Mouse (Mus musculus) forebrain, embryonic 16.5 days (tissue): ENCODE results near the gene Gm6583. TPM values are rescaled to one million over a fixed set of nuclear protein-coding genes. Genes with fewer than 3 reads are reported as not detected.

Experiments
- ATAC-seq: fragments of 200-750 bp; cut with Nextera tagmentation; 2 replicates; pipeline ENCODE4 v1.8.0; 2017; ENCODE audit warnings: mild to moderate bottlenecking, moderate library complexity
- H3K27ac ChIP-seq: fragments of 300-500 bp; sonication (generic); 2 replicates; pipeline ENCODE4 v1.5.1; 2014; ENCODE audit warnings: low read length, control low read depth
- H3K27me3 ChIP-seq: fragments of 300-500 bp; sonication (generic); replicated peaks from 2 replicates; pipeline ENCODE4 v1.6.1; 2014; ENCODE audit warnings: low read length; ENCODE audit not compliant: control insufficient read depth, insufficient read depth
- H3K36me3 ChIP-seq: fragments of 300-500 bp; sonication (generic); 2 replicates; pipeline ENCODE4 v1.6.1; 2014; ENCODE audit not compliant: control insufficient read depth, insufficient read depth
- H3K4me1 ChIP-seq: fragments of 300-500 bp; sonication (generic); replicated peaks from 2 replicates; pipeline ENCODE4 v1.6.1; 2014; ENCODE audit warnings: low read length; ENCODE audit not compliant: control insufficient read depth, insufficient read depth
- H3K4me2 ChIP-seq: fragments of 300-500 bp; sonication (generic); 2 replicates; pipeline ENCODE4 v1.6.1; 2014; ENCODE audit warnings: mild to moderate bottlenecking, low read length, control low read depth
- H3K4me3 ChIP-seq: fragments of 300-500 bp; sonication (generic); replicated peaks from 2 replicates; pipeline ENCODE4 v1.5.1; 2014; ENCODE audit warnings: mild to moderate bottlenecking, low read length, control low read depth
- H3K9ac ChIP-seq: fragments of 300-500 bp; sonication (generic); replicated peaks from 2 replicates; pipeline ENCODE4 v1.6.1; 2014; ENCODE audit warnings: low read depth, low read length, control low read depth
- H3K9me3 ChIP-seq: fragments of 300-500 bp; sonication (generic); 2 replicates; pipeline ENCODE4 v1.6.1; 2016; ENCODE audit warnings: low read length; ENCODE audit not compliant: control insufficient read depth
- WGBS: fragments of 180-500 bp; shearing (Covaris S2); extraction: QIAGEN DNeasy Blood & Tissue Kit; methylation state at CpG from one replicate; pipeline ENCODE4 v1.1.7; 2014; 5-methylcytosine and 5-hydroxymethylcytosine counted together
- polyA plus RNA-seq: library from polyadenylated mRNA; unstranded; fragments of >200 nt; fragmentation: Nextera tagmentation; extraction: Ambion mirVana; gene quantifications from 2 replicates; pipeline ENCODE4 v1.2.1, GENCODE M21; 2015

The Gm6583 gene
- polyA plus RNA-seq, 1 experiment from 2014 or later = 0.09 TPM

DNA sequence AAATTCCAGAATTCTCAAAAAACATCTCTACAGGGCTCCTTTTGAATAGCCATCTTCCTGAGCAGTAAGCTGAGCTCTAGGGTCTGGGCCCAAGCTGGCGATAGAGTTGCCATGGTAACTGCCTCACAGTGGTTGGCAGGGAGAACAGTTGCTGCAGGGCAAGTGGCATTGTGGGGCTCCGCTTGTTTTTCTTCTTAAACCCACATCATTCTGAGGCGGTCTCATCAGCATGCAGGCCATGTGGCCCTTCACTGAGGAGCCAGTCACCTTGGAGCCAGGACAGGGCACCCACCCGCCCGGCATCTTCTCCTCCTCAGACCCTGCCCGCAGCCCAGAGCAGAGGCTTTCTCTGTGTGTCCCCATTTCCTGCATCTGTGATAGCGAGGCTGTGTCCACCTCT lies 16.1 kb upstream of the Gm6583 start:
- ATAC-seq = peak; percentile 91
- WGBS = 1% methylated on average over 7 of the region's 7 CpGs
- peak overlapping the region; percentile 93 for H3K27ac ChIP-seq
- H3K4me2 ChIP-seq = peak overlapping the region; percentile 32; the same call in 1 of the 2 replicates
- H3K4me1 ChIP-seq = peaks cover 29% of the 10 kb centered on the region
- peaks cover 2% of the 10 kb centered on the region for H3K36me3 ChIP-seq
- no peaks in the 10 kb centered on the region for H3K9me3 ChIP-seq
- peak overlapping the region; percentile 55 for H3K9ac ChIP-seq
- no peaks in the 10 kb centered on the region for H3K27me3 ChIP-seq
- no peak overlapping the region for H3K4me3 ChIP-seq

DNA sequence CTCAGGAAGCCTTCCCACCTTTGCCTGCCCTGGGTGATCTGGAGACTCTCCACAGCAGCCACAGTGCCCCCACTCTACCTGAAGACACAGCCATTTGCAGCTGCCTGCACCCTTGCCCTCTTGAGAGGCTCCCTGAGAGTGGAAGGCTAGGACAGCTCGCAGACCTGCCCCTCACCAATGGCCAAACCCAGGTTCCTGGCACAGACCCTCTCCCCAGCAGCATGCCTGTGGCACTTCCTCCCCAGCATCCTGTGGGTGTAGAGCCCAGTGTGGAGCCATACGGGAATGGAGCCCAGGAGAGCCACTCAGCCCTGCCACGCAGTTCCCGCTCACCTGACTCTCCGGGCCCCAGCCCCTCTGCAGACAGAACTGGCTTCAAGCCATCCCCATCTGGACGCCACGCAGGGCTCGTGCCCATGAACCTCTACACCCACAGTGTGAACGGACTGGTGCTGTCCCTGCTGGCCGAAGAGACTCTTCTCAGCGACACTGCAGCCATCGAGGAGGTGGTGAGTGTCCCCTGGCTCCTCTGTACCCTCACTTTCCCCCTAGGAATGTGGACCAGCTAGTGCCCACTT lies 14.5 kb upstream of the Gm6583 start:
- Histone ChIP-seq H3K4me3 (no peak overlapping the region), H3K9ac (no peak overlapping the region), H3K27ac (peak overlapping the region; percentile 93), H3K36me3 (peaks cover 4% of the 10 kb centered on the region), H3K27me3 (no peaks in the 10 kb centered on the region), H3K9me3 (no peaks in the 10 kb centered on the region), H3K4me1 (peaks cover 29% of the 10 kb centered on the region), H3K4me2 (no peak overlapping the region)
- WGBS = 76% methylated on average over 12 of the region's 12 CpGs
- no peak for ATAC-seq

DNA sequence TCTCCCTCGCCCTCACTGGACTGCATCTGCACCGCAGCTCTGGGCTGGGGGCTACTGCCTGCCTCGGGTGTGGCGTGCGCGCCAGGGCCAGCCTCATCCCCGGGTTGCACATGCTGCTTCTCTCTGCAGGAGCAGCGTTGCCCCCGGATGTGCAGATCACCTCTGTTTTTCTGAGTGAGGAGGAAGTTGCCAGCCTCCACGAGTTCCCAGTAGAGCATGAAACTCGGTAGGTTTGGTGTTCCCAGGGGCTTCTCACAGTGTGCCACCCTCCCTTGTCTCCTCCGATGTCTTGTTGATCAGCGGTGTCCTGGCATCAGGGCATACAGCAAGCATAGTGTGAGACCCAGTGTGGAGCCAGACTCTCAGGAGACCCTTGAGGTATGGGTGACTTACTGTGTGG lies 13.5 kb upstream of the Gm6583 start:
- Histone ChIP-seq H3K9ac (no peak overlapping the region), H3K27me3 (no peaks in the 10 kb centered on the region), H3K27ac (no peak overlapping the region), H3K4me1 (peaks cover 29% of the 10 kb centered on the region), H3K9me3 (no peaks in the 10 kb centered on the region), H3K4me3 (no peak overlapping the region), H3K4me2 (no peak overlapping the region), H3K36me3 (peaks cover 7% of the 10 kb centered on the region)
- 94% methylated on average over 13 of the region's 13 CpGs for WGBS
- no peak for ATAC-seq

DNA sequence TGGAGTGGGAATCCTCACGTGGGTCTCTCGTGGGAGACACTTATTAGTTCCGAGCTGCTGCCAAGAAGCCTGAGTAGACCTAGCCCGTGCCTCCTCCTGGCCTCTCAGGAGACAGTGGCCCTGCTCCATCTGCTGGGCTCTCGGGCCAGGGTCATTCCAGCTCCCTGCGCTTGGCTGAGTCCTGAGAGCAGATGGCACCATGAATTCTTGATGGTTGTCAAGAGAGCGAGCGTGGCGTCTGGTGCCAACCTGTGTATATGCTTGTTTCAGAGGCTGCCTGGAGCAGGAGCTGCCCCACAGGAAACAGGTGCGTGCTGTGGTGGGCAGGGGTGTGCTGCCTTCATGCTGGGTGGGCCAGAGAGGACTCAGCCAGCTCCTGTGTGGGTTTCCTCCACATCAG lies 12.8 kb upstream of the Gm6583 start:
- no peaks in the 10 kb centered on the region for H3K27me3 ChIP-seq
- ATAC-seq = no peak
- H3K36me3 ChIP-seq = peaks cover 7% of the 10 kb centered on the region
- no peak overlapping the region for H3K27ac ChIP-seq
- no peak overlapping the region for H3K9ac ChIP-seq
- no peak overlapping the region for H3K4me3 ChIP-seq
- peaks cover 29% of the 10 kb centered on the region for H3K4me1 ChIP-seq
- H3K9me3 ChIP-seq = no peaks in the 10 kb centered on the region
- 76% methylated on average over 10 of the region's 10 CpGs for WGBS
- no peak overlapping the region for H3K4me2 ChIP-seq

DNA sequence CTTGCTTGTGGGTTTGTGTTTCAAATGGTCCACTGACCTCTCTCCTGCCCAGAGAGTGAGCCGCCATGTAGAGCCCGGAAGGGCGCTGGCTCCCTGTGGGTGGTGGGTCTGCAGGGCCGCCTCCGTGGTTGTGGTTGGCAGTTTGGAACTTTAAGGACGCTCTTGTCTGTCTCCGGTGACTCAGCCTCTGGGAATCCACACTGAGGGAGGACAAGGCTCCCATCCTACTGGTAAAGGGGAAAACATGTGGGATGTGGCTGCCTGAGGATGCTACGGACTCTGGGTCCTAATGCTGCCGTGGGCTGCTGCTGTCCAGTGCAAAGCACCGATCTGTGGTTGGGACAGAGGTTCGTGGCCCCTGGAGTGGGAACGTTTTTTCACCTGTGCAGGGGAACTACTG lies 12.1 kb upstream of the Gm6583 start:
- H3K4me1 ChIP-seq = peaks cover 29% of the 10 kb centered on the region
- H3K4me2 ChIP-seq = no peak overlapping the region
- H3K9ac ChIP-seq = no peak overlapping the region
- no peak overlapping the region for H3K27ac ChIP-seq
- H3K9me3 ChIP-seq = no peaks in the 10 kb centered on the region
- no peak overlapping the region for H3K4me3 ChIP-seq
- peaks cover 7% of the 10 kb centered on the region for H3K36me3 ChIP-seq
- 90% methylated on average over 12 of the region's 12 CpGs for WGBS
- ATAC-seq = no peak
- H3K27me3 ChIP-seq = no peaks in the 10 kb centered on the region

DNA sequence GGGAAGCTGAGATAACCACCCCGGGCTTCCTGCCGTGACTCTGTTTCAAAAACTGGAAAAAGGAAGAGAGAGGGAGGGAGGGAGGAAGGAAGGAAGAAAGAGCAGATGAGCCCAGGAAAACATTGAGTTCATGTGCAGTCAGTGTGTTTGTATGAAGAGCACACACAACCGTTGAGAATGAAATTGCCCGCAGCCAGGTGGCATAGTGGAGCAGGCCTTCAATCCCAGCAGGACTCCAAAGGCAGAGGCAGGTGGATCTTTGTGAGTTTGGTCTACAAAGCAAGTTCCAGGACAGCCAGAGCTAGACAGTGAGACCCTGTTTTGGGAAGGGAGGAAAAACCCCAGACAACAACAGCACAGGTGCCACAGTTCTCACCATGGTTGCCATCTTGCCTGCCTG lies 11.5 kb upstream of the Gm6583 start:
- WGBS = 92% methylated on average over 4 of the region's 4 CpGs
- no peak for ATAC-seq
- H3K27ac ChIP-seq = no peak overlapping the region
- no peaks in the 10 kb centered on the region for H3K9me3 ChIP-seq
- no peak overlapping the region for H3K4me3 ChIP-seq
- no peak overlapping the region for H3K4me2 ChIP-seq
- no peaks in the 10 kb centered on the region for H3K27me3 ChIP-seq
- H3K36me3 ChIP-seq = peaks cover 7% of the 10 kb centered on the region
- no peak overlapping the region for H3K9ac ChIP-seq
- peaks cover 23% of the 10 kb centered on the region for H3K4me1 ChIP-seq

DNA sequence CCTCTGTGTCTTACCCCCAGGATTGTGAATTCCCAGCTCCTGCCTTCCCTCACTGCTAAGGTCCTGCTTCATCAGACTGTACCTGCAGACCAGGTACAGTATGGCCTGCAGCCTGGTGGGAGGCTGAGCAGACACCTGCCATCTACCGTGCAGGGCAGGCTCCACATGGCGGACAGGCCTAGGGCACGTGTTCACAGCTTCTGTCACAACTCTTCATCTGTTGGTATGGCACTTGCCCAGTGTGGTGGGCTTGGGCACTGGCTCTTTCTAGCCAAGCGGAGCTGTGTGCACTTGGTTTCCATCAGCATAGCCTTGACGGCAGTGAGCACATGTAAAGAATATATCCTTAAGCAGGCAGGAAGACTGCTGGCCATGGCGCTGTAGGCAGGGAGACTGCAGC lies 11.0 kb upstream of the Gm6583 start:
- no peak for ATAC-seq
- peaks cover 19% of the 10 kb centered on the region for H3K4me1 ChIP-seq
- no peak overlapping the region for H3K9ac ChIP-seq
- H3K4me3 ChIP-seq = no peak overlapping the region
- H3K27ac ChIP-seq = no peak overlapping the region
- no peaks in the 10 kb centered on the region for H3K9me3 ChIP-seq
- no peaks in the 10 kb centered on the region for H3K27me3 ChIP-seq
- no peak overlapping the region for H3K4me2 ChIP-seq
- H3K36me3 ChIP-seq = peaks cover 7% of the 10 kb centered on the region
- 94% methylated on average over 6 of the region's 6 CpGs for WGBS

DNA sequence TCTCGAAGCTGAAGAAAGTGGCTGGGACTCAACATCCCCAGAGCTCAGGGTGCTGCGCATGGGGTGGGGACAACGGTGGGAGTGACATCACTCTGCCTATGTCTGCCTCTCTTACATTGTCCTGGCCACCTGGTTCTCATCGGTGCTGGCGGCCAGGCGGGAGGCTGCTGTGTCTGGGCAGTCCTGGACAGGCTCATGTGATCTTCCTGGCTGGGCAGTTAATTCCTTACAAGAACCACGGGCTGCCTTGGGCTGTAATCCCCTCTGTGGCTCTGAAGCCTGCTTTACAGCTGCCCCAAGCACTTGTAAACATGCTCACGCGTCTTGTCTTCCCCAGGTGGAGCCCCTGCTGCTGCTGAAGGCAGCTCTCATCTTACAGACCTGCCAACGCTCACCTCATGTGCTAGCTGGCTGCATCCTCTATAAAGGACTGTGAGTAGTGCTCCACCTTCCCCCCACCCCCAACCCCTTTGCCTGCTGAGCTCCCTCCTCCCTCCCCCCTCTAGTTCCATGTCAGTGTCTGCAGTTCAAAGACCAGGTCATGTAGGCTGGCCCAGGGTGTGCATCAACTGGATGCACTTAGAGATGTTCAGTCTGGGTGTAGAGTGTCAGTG lies 8.5 kb upstream of the Gm6583 start:
- peaks cover 7% of the 10 kb centered on the region; the same call in 1 of the 2 replicates for H3K36me3 ChIP-seq
- H3K4me3 ChIP-seq = no peak overlapping the region
- no peak overlapping the region for H3K27ac ChIP-seq
- H3K27me3 ChIP-seq = no peaks in the 10 kb centered on the region
- no peak overlapping the region for H3K4me2 ChIP-seq
- H3K9ac ChIP-seq = no peak overlapping the region
- WGBS = 73% methylated on average over 10 of the region's 10 CpGs
- H3K9me3 ChIP-seq = no peaks in the 10 kb centered on the region
- H3K4me1 ChIP-seq = 0 out of 2 replicates have a peak, but pooled peaks cover under 1% of the 10 kb centered on the region
- no peak for ATAC-seq

DNA sequence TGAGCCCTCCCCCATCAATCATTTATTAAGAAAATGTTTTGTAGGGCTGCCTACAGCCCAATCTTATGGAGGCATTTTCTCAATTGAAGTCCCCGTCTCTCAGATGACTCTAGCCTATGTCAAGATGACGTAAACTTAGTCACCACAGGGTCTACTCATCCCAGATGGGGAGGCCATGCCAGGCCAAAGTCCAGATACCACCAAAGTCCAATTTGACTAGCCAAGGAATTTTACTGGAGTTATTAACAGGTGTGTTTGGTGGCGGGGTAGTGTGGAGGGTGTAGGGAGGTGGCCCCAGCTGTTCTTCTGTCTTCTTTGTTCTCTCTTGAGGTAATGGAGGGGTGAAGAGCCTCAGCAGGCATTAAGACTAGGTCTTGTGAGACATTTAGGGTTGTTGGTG lies 4.2 kb upstream of the Gm6583 start:
- ATAC-seq = no peak
- no peak overlapping the region for H3K4me2 ChIP-seq
- H3K27me3 ChIP-seq = no peaks in the 10 kb centered on the region
- no peaks in the 10 kb centered on the region for H3K9me3 ChIP-seq
- no peak overlapping the region for H3K4me3 ChIP-seq
- H3K4me1 ChIP-seq = no peaks in the 10 kb centered on the region
- H3K27ac ChIP-seq = no peak overlapping the region
- H3K36me3 ChIP-seq = 0 out of 2 replicates have a peak, but pooled peaks cover 4% of the 10 kb centered on the region
- no peak overlapping the region for H3K9ac ChIP-seq
- WGBS = 90% methylated on average over 3 of the region's 3 CpGs
